Mouse (Mus musculus) MEL (cell line): ENCODE measurements around the gene Arid5b. TPM values are rescaled to one million over a fixed set of nuclear protein-coding genes. Genes with fewer than 3 reads are reported as not detected.

Experiments
- DNase-seq: peaks from one replicate; pipeline ENCODE4 v3.0.0; 2011; ENCODE audit warnings: low read depth, low spot score
- H3K27ac ChIP-seq: 2 replicates; pipeline ENCODE4 v1.5.1; 2012; ENCODE audit warnings: low read depth, mild to moderate bottlenecking, control low read depth, low read length, moderate library complexity; ENCODE audit not compliant: control insufficient read depth
- H3K27me3 ChIP-seq, 2 experiments: fragments of 150-350 bp in 1 of 2; sonication (generic) in 1 of 2; 2 replicates each; pipeline ENCODE4 v1.6.1; 2012; ENCODE audit warnings: low read length in 2 of 2, mild to moderate bottlenecking in 2 of 2, improper control_type of control experiment in 1 of 2, moderate library complexity in 1 of 2; ENCODE audit not compliant: insufficient read depth in 2 of 2, control insufficient read depth in 1 of 2
- H3K36me3 ChIP-seq, 2 experiments: 2 replicates each; pipeline ENCODE4 v1.6.1; 2012 to 2014; ENCODE audit warnings: low read length in 2 of 2, improper control_type of control experiment in 1 of 2, inconsistent platforms in 1 of 2, mild to moderate bottlenecking in 1 of 2; ENCODE audit not compliant: insufficient read depth in 2 of 2, control insufficient read depth in 1 of 2
- H3K4me1 ChIP-seq, 2 experiments: fragments of 150-350 bp in 1 of 2; sonication (generic) in 1 of 2; 2 replicates each; pipeline ENCODE4 v1.6.1; 2012; ENCODE audit warnings: low read length in 2 of 2, improper control_type of control experiment in 1 of 2, mild to moderate bottlenecking in 1 of 2; ENCODE audit not compliant: insufficient read depth in 2 of 2, control insufficient read depth in 1 of 2
- H3K4me3 ChIP-seq, 2 experiments: fragments of 150-350 bp in 1 of 2; sonication (generic) in 1 of 2; 2 replicates each; pipeline ENCODE4 v1.5.1; 2012; ENCODE audit warnings: low read depth in 2 of 2, low read length in 2 of 2, mild to moderate bottlenecking in 2 of 2, moderate library complexity in 2 of 2, control low read depth in 1 of 2, improper control_type of control experiment in 1 of 2; ENCODE audit not compliant: control insufficient read depth in 1 of 2, insufficient read depth in 1 of 2
- H3K79me2 ChIP-seq: 2 replicates; pipeline ENCODE4 v1.6.1; 2012; ENCODE audit warnings: mild to moderate bottlenecking, low read length, moderate library complexity; ENCODE audit not compliant: control insufficient read depth, poor library complexity, insufficient read depth
- H3K9ac ChIP-seq: 2 replicates; pipeline ENCODE4 v1.6.1; 2012; ENCODE audit warnings: low read depth, mild to moderate bottlenecking, control low read depth, low read length, moderate library complexity; ENCODE audit not compliant: control insufficient read depth, poor library complexity, severe bottlenecking
- H3K9me3 ChIP-seq: fragments of 150-350 bp; sonication (generic); replicated peaks from 2 replicates; pipeline ENCODE4 v1.6.1; 2012; ENCODE audit warnings: mild to moderate bottlenecking, low read length, improper control_type of control experiment, moderate library complexity; ENCODE audit not compliant: insufficient read depth
- BHLHE40 ChIP-seq: IDR thresholded peaks from 2 replicates; pipeline ENCODE4 v1.6.1; 2012; ENCODE audit warnings: low read depth, mild to moderate bottlenecking, inconsistent platforms, low read length, improper control_type of control experiment, borderline replicate concordance
- CHD1 ChIP-seq: IDR thresholded peaks from 2 replicates; pipeline ENCODE4 v1.6.1; 2012; ENCODE audit warnings: low read depth, mild to moderate bottlenecking, inconsistent platforms, low read length, improper control_type of control experiment
- CTCF ChIP-seq, 3 experiments: IDR thresholded peaks in 2 of 3; conservative IDR thresholded peaks in 1 of 3; 2 replicates each; pipeline ENCODE4 v1.5.1; 2011 to 2012; ENCODE audit warnings: low read length in 3 of 3, low read depth in 2 of 3, mild to moderate bottlenecking in 2 of 3, improper control_type of control experiment in 1 of 3, inconsistent platforms in 1 of 3, mixed read lengths in 1 of 3, moderate library complexity in 1 of 3; ENCODE audit not compliant: control insufficient read depth in 1 of 3, insufficient read depth in 1 of 3, poor library complexity in 1 of 3, severe bottlenecking in 1 of 3
- E2F4 ChIP-seq: IDR thresholded peaks from 2 replicates; pipeline ENCODE4 v1.6.1; 2011; ENCODE audit warnings: low read depth, low read length, improper control_type of control experiment, borderline replicate concordance
- GATA1 ChIP-seq: IDR thresholded peaks from 2 replicates; pipeline ENCODE4 v1.6.1; 2011; ENCODE audit warnings: low read depth, low read length, improper control_type of control experiment
- HCFC1 ChIP-seq: IDR thresholded peaks from 2 replicates; pipeline ENCODE4 v1.6.1; 2012; ENCODE audit warnings: low read depth, mild to moderate bottlenecking, inconsistent platforms, low read length, improper control_type of control experiment, moderate library complexity
- JUND ChIP-seq: IDR thresholded peaks from 2 replicates; pipeline ENCODE4 v1.6.1; 2011; ENCODE audit warnings: low read depth, mild to moderate bottlenecking, improper control_type of control experiment, low read length
- KAT2A ChIP-seq: conservative IDR thresholded peaks from 2 replicates; pipeline ENCODE4 v1.6.1; 2012; ENCODE audit warnings: low read depth, low read length, improper control_type of control experiment, inconsistent platforms
- MAFK ChIP-seq: IDR thresholded peaks from 2 replicates; pipeline ENCODE4 v1.6.1; 2011; ENCODE audit warnings: low read depth, mild to moderate bottlenecking, low read length, improper control_type of control experiment, borderline replicate concordance
- MAZ ChIP-seq: IDR thresholded peaks from 2 replicates; pipeline ENCODE4 v1.6.1; 2012; ENCODE audit warnings: low read depth, mild to moderate bottlenecking, inconsistent platforms, low read length, improper control_type of control experiment
- MEF2A ChIP-seq: IDR thresholded peaks from 2 replicates; pipeline ENCODE4 v1.6.1; 2014; ENCODE audit warnings: low read depth, mild to moderate bottlenecking, inconsistent platforms, low read length, improper control_type of control experiment; ENCODE audit not compliant: poor library complexity, insufficient replicate concordance, severe bottlenecking; ENCODE audit errors: extremely low read depth
- MYB ChIP-seq: IDR thresholded peaks from 2 replicates; pipeline ENCODE4 v1.6.1; 2011; ENCODE audit warnings: mild to moderate bottlenecking, low read depth, low read length, improper control_type of control experiment
- NELFE ChIP-seq: IDR thresholded peaks from 2 replicates; pipeline ENCODE4 v1.6.1; 2011; ENCODE audit warnings: low read depth, low read length, improper control_type of control experiment
- NRF1 ChIP-seq: IDR thresholded peaks from 2 replicates; pipeline ENCODE4 v1.6.1; 2014; ENCODE audit warnings: low read depth, mild to moderate bottlenecking, inconsistent platforms, low read length, improper control_type of control experiment, moderate library complexity; ENCODE audit not compliant: poor library complexity, insufficient read depth, severe bottlenecking
- POLR2AphosphoS2 ChIP-seq: IDR thresholded peaks from 2 replicates; pipeline ENCODE4 v1.6.1; 2011; ENCODE audit warnings: low read length, improper control_type of control experiment
- POLR2AphosphoS5 ChIP-seq: IDR thresholded peaks from 2 replicates; pipeline ENCODE4 v1.6.1; 2012; ENCODE audit warnings: low read depth, borderline replicate concordance, mild to moderate bottlenecking, inconsistent platforms, low read length, moderate library complexity, mixed read lengths
- RAD21 ChIP-seq: IDR thresholded peaks from 2 replicates; pipeline ENCODE4 v1.6.1; 2011; ENCODE audit warnings: mild to moderate bottlenecking, low read depth, low read length, improper control_type of control experiment
- RCOR1 ChIP-seq: IDR thresholded peaks from 2 replicates; pipeline ENCODE4 v1.6.1; 2012; ENCODE audit warnings: low read depth, mild to moderate bottlenecking, inconsistent platforms, low read length, improper control_type of control experiment
- SIN3A ChIP-seq: IDR thresholded peaks from 2 replicates; pipeline ENCODE4 v1.6.1; 2012; ENCODE audit warnings: low read length, improper control_type of control experiment, inconsistent platforms
- SMC3 ChIP-seq: IDR thresholded peaks from 2 replicates; pipeline ENCODE4 v1.6.1; 2011; ENCODE audit warnings: low read depth, low read length, improper control_type of control experiment
- USF1 ChIP-seq: IDR thresholded peaks from 2 replicates; pipeline ENCODE4 v1.6.1; 2014; ENCODE audit warnings: low read depth, mild to moderate bottlenecking, inconsistent platforms, low read length, improper control_type of control experiment, moderate library complexity
- ZC3H11A ChIP-seq: IDR thresholded peaks from 2 replicates; pipeline ENCODE4 v1.6.1; 2012; ENCODE audit warnings: low read depth, mild to moderate bottlenecking, inconsistent platforms, low read length, improper control_type of control experiment
- ZMIZ1 ChIP-seq: IDR thresholded peaks from 2 replicates; pipeline ENCODE4 v1.6.1; 2012; ENCODE audit warnings: low read depth, mild to moderate bottlenecking, inconsistent platforms, low read length, improper control_type of control experiment, moderate library complexity
- ZNF384 ChIP-seq: IDR thresholded peaks from 2 replicates; pipeline ENCODE4 v1.6.1; 2012; ENCODE audit warnings: low read depth, mild to moderate bottlenecking, inconsistent platforms, low read length, improper control_type of control experiment
- polyA plus RNA-seq, 2 experiments: library from polyadenylated mRNA; stranded (reverse) in 1 of 2; unstranded in 1 of 2; fragments of >175 nt in 1 of 2; fragments of >200 nt in 1 of 2; gene quantifications; 2 replicates each; pipeline versions ENCODE4 v1.2.1 to v1.2.4; 2012; ENCODE audit warnings: low replicate concordance in 2 of 2, low read depth in 1 of 2; ENCODE audit not compliant: insufficient read length in 2 of 2, insufficient read depth in 1 of 2, missing spikeins in 1 of 2
- total RNA-seq: library from RNA; depleted of rRNA; stranded (reverse); fragments of 300-350 nt; gene quantifications from 2 replicates; pipeline ENCODE4 v1.2.3, GENCODE M21; 2012

Arid5b gene
- total and polyA plus RNA-seq, 3 experiments: 0.03 TPM; not detected in 2

DNA sequence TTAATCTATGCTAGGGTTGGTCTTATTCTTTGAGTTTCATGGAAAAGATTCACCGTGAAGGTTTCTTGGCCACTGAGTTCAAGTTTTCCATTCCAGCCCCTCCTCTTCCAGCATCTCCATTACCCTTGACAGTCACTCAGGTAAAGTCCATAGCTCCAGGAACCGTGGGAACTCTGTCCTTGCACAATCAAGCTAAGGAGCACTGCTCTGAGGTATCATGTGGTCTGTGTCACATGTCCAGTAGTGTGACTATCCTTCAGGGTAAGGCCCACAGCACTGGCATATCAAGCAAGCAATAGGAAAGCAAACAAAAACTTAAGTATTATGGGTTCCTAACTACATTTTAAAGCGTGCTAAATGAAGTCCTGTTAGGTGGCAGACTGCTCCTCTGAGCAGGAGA, 22.4 kb downstream of the Arid5b start:
- DNase-seq: no peak

DNA sequence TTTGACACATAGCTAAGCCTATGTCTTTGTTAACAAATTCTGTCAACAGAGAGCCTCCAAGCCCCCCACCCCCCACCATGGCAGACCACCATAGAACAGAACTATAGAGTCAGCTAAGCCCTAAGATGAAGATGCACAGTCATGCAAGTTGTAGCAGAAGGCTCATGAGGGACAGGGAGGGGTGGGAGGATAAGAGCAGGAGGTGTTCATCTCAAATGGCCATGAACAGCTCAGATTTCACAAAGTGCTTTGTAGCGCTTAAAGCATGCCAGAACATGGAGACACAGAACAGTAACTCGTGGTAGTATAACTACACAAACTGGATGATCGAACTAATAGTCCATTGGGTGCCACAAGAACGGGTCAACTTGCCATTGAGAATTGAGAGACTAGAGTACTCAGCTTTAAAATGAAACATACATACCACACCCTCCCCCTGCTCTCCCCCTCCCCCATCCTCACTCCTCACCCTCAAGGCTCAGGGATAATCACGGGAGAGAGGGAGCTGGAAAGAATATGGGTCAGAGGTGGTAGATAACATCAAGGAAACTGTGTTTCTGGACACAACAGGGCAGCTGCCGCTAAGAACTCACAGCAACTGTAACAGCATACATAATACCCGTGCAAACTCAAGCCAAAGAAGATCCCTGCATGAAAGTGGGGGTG, 25.0 kb downstream of the Arid5b start:
- Histone ChIP-seq H3K9ac (no peak overlapping the region), H3K27me3 (no peaks in the 10 kb centered on the region)

More for the DNA sequence above, 22.4 kb downstream of the Arid5b start:
- Histone ChIP-seq H3K9me3 (no peaks in the 10 kb centered on the region), H3K27ac (no peak overlapping the region), H3K36me3 (no peaks in the 10 kb centered on the region), H3K79me2 (no peaks in the 10 kb centered on the region), H3K9ac (no peak overlapping the region)
- no peak for TF ChIP-seq USF1
- no peak for TF ChIP-seq ZMIZ1
- TF ChIP-seq, all 39 proteins: peak for 0
- no peak overlapping the region for H3K4me3 ChIP-seq
- H3K27me3 ChIP-seq: no peaks in the 10 kb centered on the region
- H3K4me1 ChIP-seq: no peaks in the 10 kb centered on the region

DNA sequence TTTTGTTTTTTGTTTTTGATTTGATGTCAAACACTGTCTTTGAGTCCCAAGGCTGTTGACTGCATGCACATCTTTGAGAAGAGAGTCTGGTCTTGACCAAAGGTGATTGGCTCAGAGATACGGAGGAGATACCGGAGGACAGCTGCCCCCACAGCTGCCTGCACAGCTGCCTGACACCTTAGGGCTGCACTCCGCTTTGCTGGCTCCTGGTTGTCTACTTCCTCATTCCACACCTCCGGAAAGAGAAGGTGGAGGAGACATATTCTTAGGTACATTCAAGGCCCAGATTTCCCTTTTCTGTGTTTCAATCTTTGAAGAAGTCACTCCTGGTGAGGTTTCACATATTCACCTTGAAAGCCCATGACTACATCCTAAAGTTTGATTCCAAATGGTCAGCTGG, 25.9 kb downstream of the Arid5b start:
- Histone ChIP-seq H3K27ac (no peak overlapping the region), H3K27me3 (no peaks in the 10 kb centered on the region), H3K4me1 (no peaks in the 10 kb centered on the region), H3K36me3 (no peaks in the 10 kb centered on the region), H3K9me3 (no peaks in the 10 kb centered on the region), H3K4me3 (no peak overlapping the region), H3K79me2 (no peaks in the 10 kb centered on the region), H3K9ac (no peak overlapping the region)
- DNase-seq: no peak
- TF ChIP-seq ZNF384 (no peak), RAD21 (no peak), MEF2A (no peak), MYB (no peak), RCOR1 (no peak), SIN3A (no peak), NRF1 (no peak), HCFC1 (no peak), BHLHE40 (no peak), POLR2AphosphoS2 (no peak), JUND (no peak), E2F4 (no peak), GATA1 (no peak), NELFE (no peak), USF1 (no peak), CTCF (IDR thresholded peaks at IDR 0.05 in 2 of 3, conservative IDR thresholded peaks at IDR 0.05 in 1 of 3; ENCODE audit: control insufficient read depth in 1 of 3, insufficient read depth in 1 of 3, low read depth in 2 of 3, low read length in 3 of 3, poor library complexity in 1 of 3, severe bottlenecking in 1 of 3) (no peak), ZC3H11A (no peak)

More for the DNA sequence above, 25.0 kb downstream of the Arid5b start:
- Histone ChIP-seq H3K79me2 (no peaks in the 10 kb centered on the region), H3K27ac (no peak overlapping the region), H3K36me3 (no peaks in the 10 kb centered on the region), H3K4me1 (no peaks in the 10 kb centered on the region), H3K9me3 (no peaks in the 10 kb centered on the region), H3K4me3 (no peak overlapping the region)
- TF ChIP-seq HCFC1 (no peak), POLR2AphosphoS5 (no peak), ZNF384 (no peak), MAZ (no peak), MEF2A (no peak), SMC3 (no peak), POLR2AphosphoS2 (no peak), MAFK (no peak), KAT2A (no peak), CHD1 (no peak), ZC3H11A (no peak)
- DNase-seq: no peak
